Mouse (Mus musculus) thymus, postnatal 10 days (tissue): ENCODE measurements around the gene Msrb1.

Experiments used
- DNase-seq, 2 experiments: peaks; one replicate each; pipeline ENCODE4 v3.0.0; 2021; ENCODE audit warnings: low spot score in 2 of 2

Msrb1 gene

GRCm38 (mm10) chr17:24743896-24744295, 7.5 kb downstream of the Msrb1 start:
- DNase-seq = no peak

DNA sequence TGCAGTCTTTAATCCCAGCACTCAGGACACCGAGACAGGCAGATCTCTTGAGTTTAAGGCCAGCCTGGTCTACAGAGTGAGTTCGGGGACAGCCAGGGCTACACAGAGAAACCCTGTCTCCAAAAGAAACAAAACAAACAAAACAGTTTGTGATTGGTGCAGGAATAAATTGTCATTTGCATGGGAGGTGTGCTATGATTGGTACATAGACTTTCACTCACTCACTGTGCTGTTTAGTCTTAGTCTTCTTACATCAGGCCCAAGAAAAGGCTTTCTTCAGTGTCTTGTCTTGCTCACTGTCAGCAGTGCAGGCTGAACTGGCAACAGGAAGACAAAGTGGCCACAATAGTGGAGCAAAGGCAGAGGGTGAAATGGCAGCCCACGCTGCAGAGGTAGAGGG, 7.9 kb downstream of the Msrb1 start:
- no peak for DNase-seq

DNA sequence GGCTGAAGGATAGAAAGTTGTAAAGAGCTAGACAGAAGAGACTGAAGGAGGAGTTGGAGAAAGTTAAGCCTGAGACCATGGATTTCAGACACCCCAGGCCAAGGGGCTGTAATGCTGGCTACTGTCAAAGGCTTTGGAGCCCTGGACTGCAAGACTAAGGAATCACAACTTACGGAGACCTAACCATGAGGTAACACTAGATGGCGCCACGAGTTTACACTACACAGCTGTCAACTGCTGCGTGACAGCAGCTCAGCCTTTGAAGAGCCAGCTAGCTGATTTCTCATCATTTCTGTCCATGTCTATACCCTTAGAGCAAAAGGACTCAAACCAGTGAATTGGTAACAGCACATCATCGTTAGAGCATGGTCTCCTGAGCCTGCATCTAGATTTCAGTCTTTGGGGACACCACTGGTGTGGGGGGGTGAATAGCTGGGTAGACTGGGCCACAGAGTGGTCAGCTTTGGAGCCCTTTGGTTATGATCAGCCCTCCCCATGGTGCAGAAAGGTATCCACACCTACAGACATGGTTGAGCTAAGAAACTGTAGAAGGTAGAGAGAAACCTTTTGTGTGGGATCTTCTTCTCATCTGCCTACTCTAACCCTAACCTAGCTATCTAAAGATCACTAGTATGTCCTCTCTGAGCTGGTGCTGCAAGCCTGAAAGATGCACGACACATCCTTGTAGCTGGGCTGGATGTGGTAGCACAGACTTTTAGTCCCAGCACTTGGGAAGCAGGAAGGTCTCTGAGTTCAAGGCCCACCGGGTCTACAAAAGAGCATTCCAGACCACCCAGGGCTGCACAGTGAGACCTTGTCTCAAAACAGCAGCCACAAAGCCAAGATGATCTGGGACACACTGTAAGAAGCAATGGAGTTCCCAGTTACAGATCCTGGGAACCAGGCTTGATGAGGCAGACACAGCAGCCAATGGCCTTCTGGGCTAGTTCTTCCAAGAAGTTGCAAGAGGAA, 9.4 kb downstream of the Msrb1 start:
- peak; percentile 58 to 82 for DNase-seq

DNA sequence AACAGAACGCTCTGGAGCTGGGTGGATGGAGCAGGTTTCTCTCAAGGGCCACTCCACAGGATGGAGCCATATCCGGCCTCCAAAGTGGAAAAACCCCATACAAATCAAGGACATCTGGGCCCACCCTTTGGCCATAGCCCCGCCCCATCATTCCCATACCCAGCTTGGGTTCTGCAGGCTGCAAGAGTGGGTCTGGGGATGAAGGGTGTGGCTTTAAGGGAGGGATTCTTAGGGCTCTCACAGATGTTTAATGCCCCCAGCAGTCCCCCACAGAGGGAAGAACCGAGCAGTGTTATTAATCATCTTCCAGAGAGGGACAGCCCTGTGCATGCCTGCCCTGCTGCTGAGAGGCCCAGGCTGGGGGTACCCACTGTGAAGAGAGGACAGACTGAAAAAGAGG, 10.5 kb downstream of the Msrb1 start:
- DNase-seq = no peak

DNA sequence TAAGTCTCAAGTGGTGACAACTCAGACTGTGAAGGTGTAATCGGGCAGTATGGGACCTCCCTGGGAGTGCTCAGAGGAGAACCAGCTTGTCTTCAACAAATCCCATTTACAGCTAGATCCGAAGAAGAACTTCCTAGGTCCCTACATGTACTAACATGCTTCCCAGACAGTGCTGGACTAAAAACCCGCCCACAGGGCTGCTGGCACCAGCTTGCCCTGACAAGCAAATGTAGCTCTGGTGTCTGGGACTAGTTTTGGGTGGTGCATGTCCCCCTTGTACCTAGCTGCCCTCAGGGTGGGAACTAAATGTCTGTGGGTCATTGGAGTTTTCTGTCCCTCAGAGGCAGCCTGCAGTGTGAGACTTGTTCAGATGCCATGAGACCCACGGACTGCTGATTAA, 15.1 kb downstream of the Msrb1 start:
- DNase-seq = no peak

- no peak for DNase-seq
Observed at GRCm38 (mm10) chr17:24752415-24753394, 16.3 kb downstream of the Msrb1 start, which contains the start of gene Hs3st6. Gene Hs3st6, plus strand, starts transcription at chr17:24752988.

GRCm38 (mm10) chr17:24757394-24757793, 21.0 kb downstream of the Msrb1 start:
- DNase-seq = no peak

DNA sequence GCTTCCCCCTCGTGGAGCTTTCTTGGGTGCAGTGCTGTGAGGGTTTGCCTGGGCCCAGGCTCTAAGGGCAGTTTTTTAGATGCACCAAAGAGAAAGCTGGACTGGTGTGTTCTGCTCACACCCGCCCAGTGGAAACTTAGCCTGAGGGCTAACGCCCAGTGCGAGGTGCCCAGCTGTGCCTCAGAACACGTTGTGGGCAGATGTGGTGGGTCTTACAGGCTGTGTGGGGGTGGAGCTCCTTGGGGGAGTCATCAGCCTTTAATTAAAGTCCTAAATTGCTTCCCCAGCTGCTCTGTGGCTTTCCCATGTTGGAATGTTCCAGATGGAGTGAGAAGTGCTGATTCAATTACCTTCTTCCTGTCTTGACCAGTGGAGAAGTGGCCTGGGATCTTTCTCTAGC, 24.7 kb downstream of the Msrb1 start:
- no peak for DNase-seq

DNA sequence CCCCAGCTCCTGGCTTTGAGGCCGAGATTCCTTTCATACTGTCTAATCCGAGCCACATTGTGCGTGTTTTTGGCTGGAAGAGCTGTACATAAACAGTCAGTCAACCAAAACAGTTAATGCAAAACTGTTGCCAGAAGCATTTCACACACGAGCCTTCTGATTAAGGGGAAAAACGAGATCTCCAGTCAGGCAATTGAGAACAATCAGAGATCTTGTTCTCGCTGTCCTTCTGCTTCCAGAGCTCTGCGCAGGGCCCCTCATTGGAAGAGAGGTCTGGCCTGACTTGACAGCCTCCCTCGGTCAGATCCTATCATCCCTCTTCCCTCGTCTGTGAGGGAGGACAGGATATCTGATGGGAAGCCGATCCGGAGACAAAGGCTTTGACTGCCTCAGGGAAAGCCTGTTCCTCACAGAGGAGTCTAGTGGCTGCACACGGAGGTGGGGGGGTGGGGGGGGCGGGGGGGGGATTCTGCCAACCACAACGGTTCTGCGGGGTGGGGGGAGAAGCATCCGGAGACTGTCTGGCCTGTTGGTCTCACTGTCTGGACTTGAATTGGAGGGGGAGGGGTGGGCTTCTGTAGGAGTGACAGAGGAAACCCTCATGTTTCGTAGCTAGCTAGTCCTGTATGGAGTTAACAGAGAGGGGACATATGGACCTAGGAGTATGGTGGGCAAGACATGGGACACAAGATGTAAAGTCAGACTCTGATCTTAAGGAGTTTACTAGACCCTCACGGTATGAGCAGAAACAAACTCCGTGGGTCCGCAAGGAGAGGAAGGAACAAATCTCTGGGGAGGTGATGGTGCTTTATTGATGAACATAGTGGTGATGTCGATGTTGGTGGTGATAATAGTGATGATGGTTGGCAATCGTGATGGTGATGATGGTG, 28.8 kb downstream of the Msrb1 start:
- DNase-seq = no peak

- no peak for DNase-seq
Observed at GRCm38 (mm10) chr17:24766266-24766875, 29.9 kb downstream of the Msrb1 start.

GRCm38 (mm10) chr17:24769146-24769545, 32.7 kb downstream of the Msrb1 start:
- DNase-seq = no peak

- DNase-seq = no peak
Observed at GRCm38 (mm10) chr17:24773241-24773640, 36.8 kb downstream of the Msrb1 start.

DNA sequence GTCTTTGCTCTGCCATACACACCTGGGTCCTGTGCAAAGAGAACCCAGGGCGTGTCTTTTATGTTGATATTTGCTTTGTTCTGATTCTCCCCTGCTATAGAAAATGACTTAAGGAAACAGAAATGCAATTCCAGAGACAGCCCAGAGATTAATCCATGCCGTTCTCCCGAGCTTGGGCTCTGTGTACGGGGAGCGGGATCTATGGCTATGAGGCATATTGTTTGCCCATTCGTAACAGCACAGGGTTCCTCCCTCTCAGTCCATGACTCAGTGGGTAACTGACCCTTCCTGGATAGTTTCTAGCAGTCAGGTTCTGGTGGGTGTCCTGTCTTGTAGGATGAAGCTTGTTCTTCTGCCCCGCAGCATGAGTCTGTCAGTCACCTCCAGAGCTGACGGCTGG, 38.7 kb downstream of the Msrb1 start:
- DNase-seq = no peak

GRCm38 (mm10) chr17:24777073-24777472, 40.6 kb downstream of the Msrb1 start:
- DNase-seq = no peak

DNA sequence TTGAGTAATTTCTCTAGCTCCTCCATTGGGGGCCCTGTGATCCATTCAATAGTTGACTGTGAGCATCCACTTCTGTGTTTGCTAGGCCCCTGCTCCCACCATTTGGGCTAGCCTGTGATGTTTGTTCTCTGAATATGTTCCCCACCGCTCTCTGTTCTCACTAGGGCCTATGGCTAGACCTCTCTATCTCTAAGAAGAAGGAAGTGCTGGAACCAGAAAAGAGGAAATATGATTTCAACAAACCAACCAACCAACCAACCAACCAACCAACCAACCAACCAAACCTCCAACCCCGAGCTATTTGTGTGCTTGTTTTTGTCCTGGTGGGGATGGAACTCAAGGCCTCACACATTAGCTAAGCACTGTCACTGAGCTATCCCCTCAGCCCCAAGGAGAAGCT, 44.4 kb downstream of the Msrb1 start:
- DNase-seq = no peak

DNA sequence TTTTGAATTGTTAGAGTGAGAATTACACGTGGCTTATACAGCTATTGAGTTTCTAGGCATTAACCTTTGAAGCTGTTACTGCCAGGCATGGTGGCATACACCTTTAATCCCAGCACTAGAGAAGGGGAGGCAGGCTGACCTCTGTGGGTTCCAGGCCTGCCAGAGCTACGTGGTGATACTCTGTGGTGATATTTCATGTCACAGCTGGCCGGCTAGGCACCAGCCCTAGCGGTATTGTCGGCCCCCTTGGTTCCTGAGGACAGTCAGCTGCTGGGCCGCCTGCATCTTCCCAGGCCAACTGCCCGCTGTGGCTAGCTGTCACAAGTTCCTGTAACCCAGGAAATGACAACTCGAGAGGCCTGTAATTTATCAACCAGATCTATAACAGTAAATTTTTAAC, 55.7 kb downstream of the Msrb1 start:
- DNase-seq = no peak
